Mouse (Mus musculus) kidney, embryonic 14.5 days (tissue): ENCODE results near the gene Chrm5. TPM values are rescaled to one million over a fixed set of nuclear protein-coding genes. Genes with fewer than 3 reads are reported as not detected.

Source experiments
- ATAC-seq: fragments of 200-750 bp; cut with Nextera tagmentation; 2 replicates; pipeline ENCODE4 v1.8.0; 2017; ENCODE audit warnings: moderate number of reproducible peaks, mild to moderate bottlenecking, moderate TSS enrichment, moderate library complexity; ENCODE audit not compliant: low FRiP score, low TSS enrichment
- H3K27ac ChIP-seq: fragments of 300-500 bp; sonication (generic); 2 replicates; pipeline ENCODE4 v1.5.1; 2014; ENCODE audit warnings: low read depth, mild to moderate bottlenecking, low read length, moderate library complexity, mixed read lengths
- H3K27me3 ChIP-seq: fragments of 300-500 bp; sonication (generic); 2 replicates; pipeline ENCODE4 v1.6.1; 2014; ENCODE audit warnings: mild to moderate bottlenecking, low read length; ENCODE audit not compliant: control insufficient read depth, insufficient read depth
- H3K36me3 ChIP-seq: fragments of 300-500 bp; sonication (generic); 2 replicates; pipeline ENCODE4 v1.6.1; 2014; ENCODE audit warnings: low read length, mixed read lengths; ENCODE audit not compliant: control insufficient read depth, insufficient read depth
- H3K4me1 ChIP-seq: fragments of 300-500 bp; sonication (generic); 2 replicates; pipeline ENCODE4 v1.6.1; 2014; ENCODE audit warnings: low read length, mixed read lengths; ENCODE audit not compliant: control insufficient read depth, insufficient read depth
- H3K4me2 ChIP-seq: fragments of 300-500 bp; sonication (generic); replicated peaks from 2 replicates; pipeline ENCODE4 v1.6.1; 2014; ENCODE audit warnings: low read depth, mild to moderate bottlenecking, low read length
- H3K4me3 ChIP-seq: fragments of 300-500 bp; sonication (generic); 2 replicates; pipeline ENCODE4 v1.5.1; 2014; ENCODE audit warnings: mild to moderate bottlenecking, low read length
- H3K9ac ChIP-seq: fragments of 300-500 bp; sonication (generic); 2 replicates; pipeline ENCODE4 v1.6.1; 2014; ENCODE audit warnings: low read depth, mild to moderate bottlenecking, low read length, moderate library complexity
- H3K9me3 ChIP-seq: fragments of 300-500 bp; sonication (generic); 2 replicates; pipeline ENCODE4 v1.6.1; 2016; ENCODE audit warnings: low read length; ENCODE audit not compliant: control insufficient read depth
- WGBS: fragments of 180-500 bp; shearing (Covaris S2); extraction: QIAGEN DNeasy Blood & Tissue Kit; methylation state at CpG from one replicate; pipeline ENCODE4 v1.1.7; 2014; 5-methylcytosine and 5-hydroxymethylcytosine counted together
- polyA plus RNA-seq: library from polyadenylated mRNA; unstranded; fragments of >200 nt; fragmentation: Nextera tagmentation; extraction: Ambion mirVana; gene quantifications from 2 replicates; pipeline ENCODE4 v1.2.1, GENCODE M21; 2014

The Chrm5 gene
- polyA plus RNA-seq, 1 experiment from 2014 or later: 0.22 TPM

- ATAC-seq: no peak
- Histone ChIP-seq H3K9ac (no peak overlapping the region), H3K27me3 (no peaks in the 10 kb centered on the region), H3K4me2 (no peak overlapping the region), H3K4me3 (no peak overlapping the region), H3K4me1 (no peaks in the 10 kb centered on the region), H3K9me3 (no peaks in the 10 kb centered on the region), H3K27ac (no peak overlapping the region), H3K36me3 (no peaks in the 10 kb centered on the region)
- 69% methylated on average over 2 of the region's 2 CpGs for WGBS
Observed at GRCm38 (mm10) chr2:112443491-112443890, 37.1 kb downstream of the Chrm5 start.

GRCm38 (mm10) chr2:112437589-112437988, 43.0 kb downstream of the Chrm5 start:
- no peak overlapping the region for H3K4me2 ChIP-seq
- no peak for ATAC-seq
- 96% methylated on average over 2 of the region's 2 CpGs for whole genome bisulfite sequencing
- no peak overlapping the region for H3K9ac ChIP-seq
- H3K4me3 ChIP-seq: no peak overlapping the region
- H3K4me1 ChIP-seq: no peaks in the 10 kb centered on the region
- H3K9me3 ChIP-seq: no peaks in the 10 kb centered on the region
- H3K27ac ChIP-seq: no peak overlapping the region
- H3K27me3 ChIP-seq: no peaks in the 10 kb centered on the region
- no peaks in the 10 kb centered on the region for H3K36me3 ChIP-seq

GRCm38 (mm10) chr2:112436292-112436691, 44.3 kb downstream of the Chrm5 start:
- H3K4me1 ChIP-seq: no peaks in the 10 kb centered on the region
- H3K27me3 ChIP-seq: no peaks in the 10 kb centered on the region
- ATAC-seq: no peak
- no peak overlapping the region for H3K4me3 ChIP-seq
- WGBS: 73% methylated on average over 4 of the region's 4 CpGs
- H3K9me3 ChIP-seq: no peaks in the 10 kb centered on the region
- no peak overlapping the region for H3K9ac ChIP-seq
- no peak overlapping the region for H3K27ac ChIP-seq
- no peak overlapping the region for H3K4me2 ChIP-seq
- H3K36me3 ChIP-seq: no peaks in the 10 kb centered on the region

- Histone ChIP-seq H3K27me3 (no peaks in the 10 kb centered on the region), H3K9me3 (no peaks in the 10 kb centered on the region), H3K4me3 (no peak overlapping the region), H3K36me3 (no peaks in the 10 kb centered on the region), H3K9ac (no peak overlapping the region), H3K4me1 (no peaks in the 10 kb centered on the region), H3K27ac (no peak overlapping the region), H3K4me2 (no peak overlapping the region)
- no peak for ATAC-seq
- 65% methylated on average over 2 of the region's 2 CpGs for WGBS
Observed at GRCm38 (mm10) chr2:112433359-112433758, 47.2 kb downstream of the Chrm5 start.

- no peak for ATAC-seq
- H3K27ac ChIP-seq: no peak overlapping the region
- WGBS: 97% methylated on average over 2 of the region's 2 CpGs
Observed at GRCm38 (mm10) chr2:112432523-112432922, 48.0 kb downstream of the Chrm5 start.

GRCm38 (mm10) chr2:112430403-112430802, 50.2 kb downstream of the Chrm5 start:
- Histone ChIP-seq H3K36me3 (no peaks in the 10 kb centered on the region), H3K27me3 (no peaks in the 10 kb centered on the region), H3K9me3 (no peaks in the 10 kb centered on the region), H3K4me3 (no peak overlapping the region), H3K9ac (no peak overlapping the region), H3K4me2 (no peak overlapping the region), H3K27ac (no peak overlapping the region), H3K4me1 (no peaks in the 10 kb centered on the region)
- ATAC-seq: no peak
- WGBS: 58% methylated on average over 5 of the region's 5 CpGs

More at GRCm38 (mm10) chr2:112432523-112432922, 48.0 kb downstream of the Chrm5 start:
- no peaks in the 10 kb centered on the region for H3K9me3 ChIP-seq
- no peaks in the 10 kb centered on the region for H3K27me3 ChIP-seq
- H3K9ac ChIP-seq: no peak overlapping the region
- H3K4me1 ChIP-seq: no peaks in the 10 kb centered on the region
- no peak overlapping the region for H3K4me3 ChIP-seq
- no peaks in the 10 kb centered on the region for H3K36me3 ChIP-seq
- no peak overlapping the region for H3K4me2 ChIP-seq

GRCm38 (mm10) chr2:112429665-112430064, 50.9 kb downstream of the Chrm5 start:
- H3K9me3 ChIP-seq: no peaks in the 10 kb centered on the region
- no peak overlapping the region for H3K9ac ChIP-seq
- no peak overlapping the region for H3K27ac ChIP-seq
- no peak overlapping the region for H3K4me3 ChIP-seq
- no peaks in the 10 kb centered on the region for H3K27me3 ChIP-seq
- no peak overlapping the region for H3K4me2 ChIP-seq
- WGBS: 93% methylated on average over 4 of the region's 4 CpGs
- H3K4me1 ChIP-seq: no peaks in the 10 kb centered on the region
- H3K36me3 ChIP-seq: no peaks in the 10 kb centered on the region
- no peak for ATAC-seq

Other genes with a start within 250 kb of the Chrm5 start
- 17.1 and 24.3 TPM in 2 replicates for gene Lpcat4, start 241.3 kb downstream of the Chrm5 start, polyA plus RNA-seq
- 0.04 and 0.07 TPM in 2 replicates for gene Nutm1, start 221.5 kb downstream of the Chrm5 start, polyA plus RNA-seq
- 225 and 322 TPM in 2 replicates for gene Nop10, start 218.8 kb downstream of the Chrm5 start, polyA plus RNA-seq
- gene Slc12a6, start 214.9 kb downstream of the Chrm5 start, polyA plus RNA-seq: 6.6 and 12.7 TPM in 2 replicates
- gene Gm21985, start 214.5 kb downstream of the Chrm5 start, polyA plus RNA-seq: not detected in 2 replicates
- 123 and 132 TPM in 2 replicates for gene Emc4, start 112.7 kb downstream of the Chrm5 start, polyA plus RNA-seq
- gene Katnbl1, start 101.6 kb downstream of the Chrm5 start, polyA plus RNA-seq: 37.4 and 46.5 TPM in 2 replicates
- gene Emc7, start 25.8 kb downstream of the Chrm5 start, polyA plus RNA-seq: 17.2 and 18.2 TPM in 2 replicates
- gene Aven, start 12.2 kb upstream of the Chrm5 start, polyA plus RNA-seq: 10.9 and 12.4 TPM in 2 replicates